28 mouse cellular contexts compared by ENCODE assay signal in the genomic region with DNA sequence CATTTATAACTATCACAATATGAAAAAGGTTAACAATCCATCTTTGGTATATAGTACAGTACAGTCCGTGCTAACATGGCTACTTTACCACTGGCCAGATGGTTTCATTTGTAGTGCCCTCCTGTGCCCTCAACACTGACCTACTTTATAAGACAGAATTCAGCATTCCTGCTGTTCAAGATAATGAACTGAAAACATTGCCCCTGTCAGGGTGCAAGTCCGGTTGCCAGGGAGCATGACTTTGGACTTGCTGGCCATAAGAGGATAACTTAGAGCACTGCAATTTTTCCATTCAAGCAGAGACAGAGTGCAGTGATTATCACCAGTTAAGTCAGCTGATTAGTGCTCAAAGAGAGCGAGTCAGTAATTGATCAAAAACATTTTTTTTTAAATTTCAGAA.
A peak's percentile ranks its signal among the peaks of the same experiment; 100 is the strongest.
DNase-seq lines count a peak whose midpoint lies in the region; ATAC-seq lines count a peak whose summit lies in the region.
"Had no signal": no experiment of that assay in that cellular context is flagged by ENCODE, and none has a peak within 500 bp of the region (broad histone marks: within the 10 kb centered on the region; RNA-seq: fewer than 3 reads in every experiment).

No protein-coding gene starts in this region.

- ATAC-seq in hindbrain, embryonic 16.5 days = peak; percentile 50; the same call in 1 of the 2 replicates
- ATAC-seq in hindbrain, embryonic 12.5 days (ENCODE audit: low FRiP score) = no peak
- ATAC-seq in forebrain, embryonic 15.5 days (replicated peaks) = no peak
- ATAC-seq: forebrain, embryonic 16.5 days; intestine, embryonic 16.5 days; Patski had no signal

- no peak overlapping the region for H3K4me2 ChIP-seq in hindbrain, embryonic 16.5 days (ENCODE audit: low read length)
- no peak overlapping the region for H3K4me2 ChIP-seq in hindbrain, embryonic 12.5 days (replicated peaks)
- no peak overlapping the region for H3K4me2 ChIP-seq in forebrain, embryonic 15.5 days (replicated peaks)
- H3K4me2 ChIP-seq: heart, embryonic 13.5 days; limb, embryonic 12.5 days; liver, embryonic 15.5 days; lung, embryonic 14.5 days; midbrain, embryonic 11.5 days had no signal

- no peak overlapping the region for H3K27ac ChIP-seq in hindbrain, embryonic 16.5 days (ENCODE audit: low read depth, low read length)
- H3K27ac ChIP-seq in hindbrain, embryonic 12.5 days = no peak overlapping the region
- no peak overlapping the region for H3K27ac ChIP-seq in forebrain, embryonic 15.5 days (replicated peaks)
- H3K27ac ChIP-seq: heart, adult 2 months; heart, embryonic 13.5 days; limb, embryonic 12.5 days; liver, embryonic 15.5 days; stomach, postnatal 0 days had no signal

- H3K4me1 ChIP-seq in hindbrain, embryonic 16.5 days (ENCODE audit: control insufficient read depth, insufficient read depth, low read depth, low read length) = no peaks in the 10 kb centered on the region
- no peaks in the 10 kb centered on the region for H3K4me1 ChIP-seq in hindbrain, embryonic 12.5 days
- no peaks in the 10 kb centered on the region for H3K4me1 ChIP-seq in forebrain, embryonic 15.5 days
- H3K4me1 ChIP-seq: heart, embryonic 13.5 days; limb, embryonic 12.5 days; liver, embryonic 15.5 days had no signal

- WGBS in hindbrain, embryonic 16.5 days = 62% methylated on average over 3 of the region's 3 CpGs
- WGBS in hindbrain, embryonic 12.5 days = 54% methylated on average over 3 of the region's 3 CpGs
- 63% methylated on average over 3 of the region's 3 CpGs for WGBS in forebrain, embryonic 15.5 days

- H3K9ac ChIP-seq in hindbrain, embryonic 16.5 days (ENCODE audit: low read depth, low read length) = no peak overlapping the region
- no peak overlapping the region for H3K9ac ChIP-seq in hindbrain, embryonic 12.5 days
- H3K9ac ChIP-seq in forebrain, embryonic 15.5 days (replicated peaks) = no peak overlapping the region
- H3K9ac ChIP-seq: heart, embryonic 13.5 days; limb, embryonic 12.5 days; liver, embryonic 15.5 days; lung, embryonic 14.5 days had no signal

- intact Hi-C loops in left cerebral cortex, postnatal 14 days (cut with DNase I) = no loop called here

- DNase-seq in brain, adult 2 months (ENCODE audit: low read depth, low spot score) = peak; percentile 50
- DNase-seq in cerebellum, adult 8-10 months = peak; percentile 7
- DNase-seq in cerebellum, postnatal 25 days = peak; percentile 7 to 22
- no peak for DNase-seq in left cerebral cortex, postnatal 14 days (ENCODE audit: low spot score in 2 of 2)
- no peak for DNase-seq in frontal cortex, postnatal 36 days (ENCODE audit: low spot score in 2 of 2)
- DNase-seq: adrenal gland, postnatal 25 days; heart, adult 2 months; heart, postnatal 10 days; kidney, adult 9 months; kidney, postnatal 10 days; layer of hippocampus, adult 9-11 months; lung, embryonic 14.5 days; right cerebral cortex, postnatal 25 days; spleen, adult 18-20 months; thymus, adult 18-20 months; thymus, postnatal 25 days had no signal

- no peaks in the 10 kb centered on the region for H3K27me3 ChIP-seq in hindbrain, embryonic 16.5 days (replicated peaks; ENCODE audit: control insufficient read depth, insufficient read depth, low read length)
- no peaks in the 10 kb centered on the region for H3K27me3 ChIP-seq in hindbrain, embryonic 12.5 days
- H3K27me3 ChIP-seq in forebrain, embryonic 15.5 days = no peaks in the 10 kb centered on the region
- H3K27me3 ChIP-seq: heart, embryonic 13.5 days; limb, embryonic 12.5 days; liver, embryonic 15.5 days; Patski had no signal

- no peaks in the 10 kb centered on the region for H3K9me3 ChIP-seq in hindbrain, embryonic 16.5 days (ENCODE audit: control insufficient read depth, low read length)
- no peaks in the 10 kb centered on the region for H3K9me3 ChIP-seq in hindbrain, embryonic 12.5 days (replicated peaks)
- H3K9me3 ChIP-seq in forebrain, embryonic 15.5 days = no peaks in the 10 kb centered on the region
- H3K9me3 ChIP-seq: G1E; heart, embryonic 13.5 days; limb, embryonic 12.5 days; liver, embryonic 15.5 days had no signal

- no peaks in the 10 kb centered on the region for H3K36me3 ChIP-seq in hindbrain, embryonic 16.5 days (ENCODE audit: control insufficient read depth, insufficient read depth, low read length)
- H3K36me3 ChIP-seq in hindbrain, embryonic 12.5 days = no peaks in the 10 kb centered on the region
- H3K36me3 ChIP-seq in forebrain, embryonic 15.5 days = no peaks in the 10 kb centered on the region
- H3K36me3 ChIP-seq: G1E; heart, embryonic 13.5 days; limb, embryonic 12.5 days; liver, embryonic 15.5 days had no signal

- no peak overlapping the region for H3K4me3 ChIP-seq in hindbrain, embryonic 16.5 days (ENCODE audit: low read length)
- H3K4me3 ChIP-seq in hindbrain, embryonic 12.5 days = no peak overlapping the region
- H3K4me3 ChIP-seq in forebrain, embryonic 15.5 days = no peak overlapping the region
- H3K4me3 ChIP-seq: heart, adult 2 months; heart, embryonic 13.5 days; limb, embryonic 12.5 days; liver, embryonic 15.5 days had no signal

Comparison
In these comparisons a context has a peak if more than half of its experiments do, and no peak if none do; other contexts are left out.
1. DNase-seq: peak in brain, adult 2 months (single experiment), cerebellum, adult 8-10 months (single experiment) and cerebellum, postnatal 25 days (2 of 2); none in left cerebral cortex, postnatal 14 days (0 of 2) and frontal cortex, postnatal 36 days (0 of 2).